Mouse (Mus musculus) embryonic facial prominence, embryonic 13.5 days (tissue): ENCODE measurements at regions not wholly inside any gene's neighbourhood (a gene's known extent, or its start where the extent isn't known, plus 50 kb on each side); places are given as distances from the start of the nearest gene placed in this dataset.
"Not testable (repeated sequence)": the region's sequence is repeated elsewhere in the genome, so short reads cannot be mapped to it uniquely, and the experiment has no call there.

ENCODE experiments used
- ATAC-seq: fragments of 200-750 bp; cut with Nextera tagmentation; 2 replicates; pipeline ENCODE4 v1.8.0; 2017; ENCODE audit warnings: low read depth; ENCODE audit not compliant: insufficient number of reproducible peaks, insufficient read depth, low FRiP score, low TSS enrichment
- H3K27ac ChIP-seq: fragments of 300-500 bp; sonication (generic); 2 replicates; pipeline ENCODE4 v1.5.1; 2015; ENCODE audit warnings: moderate library complexity, mild to moderate bottlenecking, inconsistent platforms
- H3K27me3 ChIP-seq: fragments of 300-500 bp; sonication (generic); 2 replicates; pipeline ENCODE4 v1.6.1; 2015; ENCODE audit warnings: mild to moderate bottlenecking, inconsistent platforms
- H3K36me3 ChIP-seq: fragments of 300-500 bp; sonication (generic); 2 replicates; pipeline ENCODE4 v1.6.1; 2015; ENCODE audit warnings: mild to moderate bottlenecking, inconsistent platforms
- H3K4me1 ChIP-seq: fragments of 300-500 bp; sonication (generic); 2 replicates; pipeline ENCODE4 v1.6.1; 2015; ENCODE audit warnings: inconsistent platforms
- H3K4me2 ChIP-seq: fragments of 300-500 bp; sonication (generic); 2 replicates; pipeline ENCODE4 v1.6.1; 2015; ENCODE audit warnings: moderate library complexity, mild to moderate bottlenecking, inconsistent platforms
- H3K4me3 ChIP-seq: fragments of 300-500 bp; sonication (generic); 2 replicates; pipeline ENCODE4 v1.5.1; 2015; ENCODE audit warnings: mild to moderate bottlenecking, inconsistent platforms
- H3K9ac ChIP-seq: fragments of 300-500 bp; sonication (generic); 2 replicates; pipeline ENCODE4 v1.6.1; 2015; ENCODE audit warnings: mild to moderate bottlenecking, inconsistent platforms
- H3K9me3 ChIP-seq: fragments of 300-500 bp; sonication (generic); 2 replicates; pipeline ENCODE4 v1.6.1; 2016; ENCODE audit warnings: inconsistent platforms
- WGBS: fragments of 180-500 bp; shearing (Covaris S2); methylation state at CpG from one replicate; pipeline ENCODE4 v1.1.7; 2015; ENCODE audit warnings: mixed read lengths; 5-methylcytosine and 5-hydroxymethylcytosine counted together

DNA sequence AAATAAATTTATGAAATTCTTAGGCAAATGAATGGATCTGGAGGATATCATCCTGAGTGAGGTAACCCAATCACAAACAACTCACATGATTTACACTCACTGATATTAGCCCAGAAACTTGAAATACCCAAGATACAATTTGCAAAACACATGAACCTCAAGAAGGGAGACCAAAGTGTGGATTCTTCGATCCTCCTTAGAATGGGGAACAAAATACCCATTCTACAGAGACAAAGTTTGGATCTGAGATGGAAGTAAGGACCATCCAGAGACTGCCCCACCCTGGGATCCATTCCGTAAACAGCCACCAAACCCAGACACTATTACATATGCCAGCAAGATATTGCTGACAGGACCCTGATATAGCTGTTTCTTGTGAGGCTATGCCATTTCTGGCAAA, 971.2 kb downstream of the Agbl1 start:
- not testable (repeated sequence) for H3K4me2 ChIP-seq, H3K4me3 ChIP-seq, ATAC-seq, H3K9ac ChIP-seq, H3K4me1 ChIP-seq, H3K9me3 ChIP-seq, H3K27ac ChIP-seq, H3K27me3 ChIP-seq, H3K36me3 ChIP-seq
- 89% methylated on average over 2 of the region's 2 CpGs for WGBS

DNA sequence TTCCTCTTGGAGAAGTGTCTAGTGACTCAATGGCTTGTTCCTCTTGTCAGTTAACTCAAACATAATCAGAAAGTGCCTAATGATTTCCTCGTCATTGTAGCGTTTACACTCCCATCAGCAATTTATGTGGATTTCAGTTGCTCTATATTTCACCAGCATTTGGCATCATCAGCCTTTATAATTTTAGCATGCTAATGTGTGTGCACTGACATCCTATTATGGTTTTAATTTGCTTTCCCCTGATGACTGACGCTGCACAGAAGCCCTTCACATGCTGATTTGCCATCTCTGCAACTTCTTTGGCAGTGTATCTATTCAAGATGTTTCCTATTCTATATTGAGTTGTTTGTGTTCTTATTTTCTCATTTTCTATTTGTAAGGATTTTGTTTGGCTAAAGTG, 975.9 kb downstream of the Agbl1 start:
- Histone ChIP-seq H3K27me3 (no peaks in the 10 kb centered on the region), H3K9ac (no peak overlapping the region), H3K27ac (no peak overlapping the region), H3K4me3 (no peak overlapping the region), H3K4me1 (no peaks in the 10 kb centered on the region), H3K9me3 (no peaks in the 10 kb centered on the region), H3K4me2 (no peak overlapping the region), H3K36me3 (no peaks in the 10 kb centered on the region)
- ATAC-seq: no peak
- WGBS: 68% methylated on average over 3 of the region's 3 CpGs

DNA sequence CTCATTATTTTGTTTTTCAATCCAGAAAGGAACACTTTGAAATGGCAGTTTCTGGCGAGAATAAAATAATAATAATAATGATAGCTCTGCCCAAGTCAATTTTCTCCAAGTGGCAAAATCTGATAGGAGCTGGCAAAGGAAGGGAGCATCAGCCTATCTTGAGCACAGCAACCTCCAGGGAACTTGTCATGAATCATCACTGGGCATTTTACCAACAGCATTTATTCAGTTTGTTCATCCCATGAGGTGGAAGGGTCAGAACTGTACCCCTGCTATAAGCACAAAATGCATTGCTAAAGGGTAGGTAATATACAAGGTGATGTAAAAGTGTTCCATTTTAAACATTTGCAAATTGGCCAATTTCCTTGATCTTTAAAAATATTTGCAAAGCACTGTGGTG, 1019.7 kb downstream of the Agbl1 start:
- H3K9me3 ChIP-seq: no peaks in the 10 kb centered on the region
- no peak overlapping the region for H3K4me2 ChIP-seq
- no peak overlapping the region for H3K9ac ChIP-seq
- no peak overlapping the region for H3K4me3 ChIP-seq
- 78% methylated on average over 1 of the region's 1 CpGs for WGBS
- ATAC-seq: no peak
- H3K27me3 ChIP-seq: no peaks in the 10 kb centered on the region
- H3K4me1 ChIP-seq: no peaks in the 10 kb centered on the region
- no peaks in the 10 kb centered on the region for H3K36me3 ChIP-seq
- H3K27ac ChIP-seq: no peak overlapping the region

DNA sequence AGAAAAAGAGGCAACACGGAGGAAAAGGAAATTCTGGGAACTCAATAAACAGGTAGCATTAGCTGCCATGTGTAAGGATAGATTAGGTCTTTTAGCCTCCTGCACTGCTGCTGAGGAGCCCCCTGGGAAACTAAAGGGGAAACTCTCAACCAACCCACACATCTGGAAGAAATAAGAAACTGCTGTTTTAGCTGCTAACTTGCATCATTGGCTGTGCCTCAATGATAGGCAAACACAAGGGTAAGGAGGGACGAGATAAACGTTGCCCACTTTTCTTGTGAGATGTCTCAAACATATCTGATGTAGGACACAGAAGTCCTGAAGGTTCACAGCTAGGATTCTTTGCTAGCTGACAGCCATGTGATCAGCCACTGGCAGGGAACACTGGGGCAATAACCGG, 1058.0 kb downstream of the Agbl1 start:
- 35% methylated on average over 4 of the region's 4 CpGs for WGBS
- Histone ChIP-seq H3K9me3 (no peaks in the 10 kb centered on the region), H3K4me2 (no peak overlapping the region)

DNA sequence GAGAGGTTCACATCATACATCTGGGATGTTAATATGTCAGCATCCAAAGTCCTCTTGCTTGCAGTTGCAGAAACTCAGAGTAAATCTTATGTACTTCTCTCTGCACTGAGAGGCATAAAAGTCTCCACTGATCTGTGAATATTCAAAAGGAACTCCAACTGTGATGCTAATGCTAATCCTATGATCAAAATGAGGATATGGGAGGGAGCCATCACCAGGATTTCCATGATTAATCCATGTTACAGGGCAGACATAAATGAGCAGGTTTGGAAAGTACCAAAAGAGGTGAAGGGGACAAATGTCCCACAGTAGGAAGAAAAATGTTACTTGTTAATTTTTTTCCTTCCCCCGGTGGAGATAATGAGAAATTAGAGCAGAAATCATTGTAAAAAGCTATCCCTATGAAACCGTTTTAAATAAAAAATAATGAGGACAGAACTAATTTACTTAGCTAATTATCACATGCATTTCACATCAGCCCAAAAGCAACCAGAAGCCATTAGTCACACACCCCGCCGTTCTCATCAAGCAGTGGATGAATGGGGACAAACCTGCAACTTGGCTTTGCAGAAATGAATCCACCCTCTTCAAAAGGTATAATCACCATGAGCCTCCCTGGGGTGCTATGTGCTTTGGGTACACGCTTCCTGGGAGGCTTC, 1065.4 kb downstream of the Agbl1 start:
- WGBS: 26% methylated on average over 5 of the region's 5 CpGs

More for the DNA sequence above, 1058.0 kb downstream of the Agbl1 start:
- Histone ChIP-seq H3K4me1 (no peaks in the 10 kb centered on the region), H3K9ac (no peak overlapping the region), H3K27me3 (no peaks in the 10 kb centered on the region), H3K27ac (no peak overlapping the region), H3K36me3 (no peaks in the 10 kb centered on the region), H3K4me3 (no peak overlapping the region)
- no peak for ATAC-seq

DNA sequence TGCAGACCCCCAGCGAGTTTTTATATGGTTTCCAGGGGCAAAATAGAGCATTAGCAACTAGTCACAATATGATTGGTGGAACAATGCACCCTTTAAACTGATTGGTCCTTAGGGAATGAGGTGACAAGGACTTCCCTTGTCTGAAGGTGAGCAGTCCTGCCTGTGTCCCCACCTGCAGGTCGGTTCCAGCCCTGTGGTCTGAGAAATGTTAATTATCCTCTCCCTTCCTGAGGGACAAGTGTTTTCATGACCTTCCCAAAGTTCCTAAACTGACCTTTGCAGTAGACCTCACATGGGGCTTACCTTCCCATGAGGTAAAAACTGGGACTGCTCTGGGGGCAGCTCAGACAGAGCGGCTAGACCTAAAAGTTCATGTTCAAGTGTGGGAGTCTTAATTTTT, 1073.5 kb downstream of the Agbl1 start:
- Histone ChIP-seq H3K9me3 (no peaks in the 10 kb centered on the region), H3K4me1 (0 out of 2 replicates have a peak, but pooled peaks cover 3% of the 10 kb centered on the region), H3K9ac (no peak overlapping the region), H3K4me3 (no peak overlapping the region), H3K27me3 (no peaks in the 10 kb centered on the region), H3K4me2 (no peak overlapping the region), H3K27ac (no peak overlapping the region), H3K36me3 (no peaks in the 10 kb centered on the region)
- 36% methylated on average over 3 of the region's 3 CpGs for WGBS
- ATAC-seq: no peak

More for the DNA sequence above, 1065.4 kb downstream of the Agbl1 start:
- H3K9me3 ChIP-seq: no peaks in the 10 kb centered on the region
- no peaks in the 10 kb centered on the region for H3K36me3 ChIP-seq
- H3K27me3 ChIP-seq: no peaks in the 10 kb centered on the region
- no peak for ATAC-seq
- no peak overlapping the region for H3K27ac ChIP-seq
- no peaks in the 10 kb centered on the region for H3K4me1 ChIP-seq
- no peak overlapping the region for H3K4me2 ChIP-seq
- no peak overlapping the region for H3K4me3 ChIP-seq
- H3K9ac ChIP-seq: no peak overlapping the region

DNA sequence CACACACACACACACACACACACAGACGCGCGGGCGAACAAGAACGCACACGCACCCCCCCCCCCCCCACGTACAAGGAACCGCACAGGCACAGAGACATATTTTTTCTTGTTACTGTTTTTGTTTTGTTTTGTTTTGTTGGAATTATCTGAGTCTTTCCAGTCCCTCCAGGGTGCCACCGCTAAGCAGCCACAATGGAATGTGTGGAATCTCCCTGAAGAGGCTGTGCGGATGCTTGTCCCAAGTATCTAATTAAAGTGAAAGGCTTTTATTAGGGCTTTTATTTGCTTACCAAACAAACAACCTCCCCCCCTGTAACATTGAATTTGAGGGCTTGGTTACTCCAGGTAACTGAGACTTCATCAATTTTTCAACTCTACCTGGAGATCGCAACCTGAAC, 1074.2 kb downstream of the Agbl1 start:
- no peak overlapping the region for H3K9ac ChIP-seq
- 0 out of 2 replicates have a peak, but pooled peaks cover 3% of the 10 kb centered on the region for H3K4me1 ChIP-seq
- peak overlapping the region; percentile 31 for H3K4me2 ChIP-seq
- H3K9me3 ChIP-seq: no peaks in the 10 kb centered on the region
- H3K36me3 ChIP-seq: no peaks in the 10 kb centered on the region
- H3K27ac ChIP-seq: no peak overlapping the region
- H3K27me3 ChIP-seq: no peaks in the 10 kb centered on the region
- no peak overlapping the region for H3K4me3 ChIP-seq
- no peak for ATAC-seq
- 12% methylated on average over 7 of the region's 11 CpGs for WGBS

DNA sequence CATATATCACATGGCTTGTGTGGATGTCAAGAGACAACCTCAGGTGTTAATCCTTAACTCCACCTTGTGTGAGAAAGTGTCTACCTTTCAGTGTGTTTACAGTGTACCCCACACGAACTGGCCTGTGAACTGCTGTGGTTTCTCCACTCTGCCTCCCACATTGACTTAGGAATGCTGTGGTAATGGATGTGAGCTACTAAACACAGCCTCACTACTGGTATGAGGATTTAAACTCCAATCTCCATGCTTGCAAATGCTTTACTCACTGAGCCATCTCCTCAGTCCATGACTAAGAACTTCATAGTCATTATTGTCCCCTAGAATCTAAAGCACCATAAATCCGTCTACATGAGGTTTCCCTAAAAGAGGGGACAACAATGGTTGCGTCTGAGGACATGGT, 1075.8 kb downstream of the Agbl1 start:
- Histone ChIP-seq H3K9ac (no peak overlapping the region), H3K27me3 (no peaks in the 10 kb centered on the region), H3K4me1 (0 out of 2 replicates have a peak, but pooled peaks cover 3% of the 10 kb centered on the region), H3K9me3 (no peaks in the 10 kb centered on the region), H3K4me3 (no peak overlapping the region), H3K27ac (no peak overlapping the region), H3K4me2 (no peak overlapping the region), H3K36me3 (no peaks in the 10 kb centered on the region)
- WGBS: 72% methylated on average over 3 of the region's 3 CpGs
- no peak for ATAC-seq

DNA sequence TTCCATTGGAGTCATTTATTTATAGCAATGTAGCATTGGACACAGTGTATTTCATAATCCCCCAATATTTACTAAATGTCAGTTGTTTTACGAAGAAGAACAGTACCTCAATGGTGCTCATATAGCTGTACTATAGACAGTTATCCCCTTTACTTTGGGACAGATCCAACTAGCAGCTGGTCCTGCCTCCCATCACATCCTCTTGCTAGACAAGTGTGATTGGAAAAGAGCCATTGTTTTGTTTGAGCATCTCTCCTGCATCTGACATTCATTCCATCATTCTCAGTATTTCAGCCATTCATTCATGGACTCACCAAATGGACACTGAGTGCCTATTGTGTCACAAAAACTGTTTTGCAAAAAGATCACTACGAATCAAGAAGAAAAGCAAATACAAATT, 1082.0 kb downstream of the Agbl1 start:
- WGBS: 79% methylated on average over 2 of the region's 2 CpGs
- Histone ChIP-seq H3K9me3 (no peaks in the 10 kb centered on the region), H3K9ac (no peak overlapping the region), H3K27me3 (no peaks in the 10 kb centered on the region), H3K4me2 (no peak overlapping the region), H3K4me1 (no peaks in the 10 kb centered on the region), H3K36me3 (no peaks in the 10 kb centered on the region), H3K4me3 (no peak overlapping the region), H3K27ac (no peak overlapping the region)
- ATAC-seq: no peak

DNA sequence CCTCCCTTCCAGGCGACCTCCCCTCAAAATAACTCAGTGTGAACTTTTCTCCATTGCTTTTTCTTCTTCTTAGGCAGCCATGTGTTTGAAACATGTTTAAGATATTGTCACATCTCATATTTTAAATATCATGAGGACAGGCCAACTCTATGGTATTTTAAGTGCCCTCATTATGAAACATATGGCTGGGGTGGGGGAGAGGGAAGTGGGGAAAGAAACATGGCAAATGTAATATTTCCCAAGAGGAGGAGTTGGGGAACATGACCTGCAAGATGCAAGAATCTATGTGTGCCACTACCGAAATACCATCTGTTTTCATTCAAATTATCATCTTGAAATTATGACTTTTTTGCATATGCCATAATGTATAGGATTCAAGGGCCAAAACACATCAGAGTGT, 1095.5 kb downstream of the Agbl1 start:
- Histone ChIP-seq H3K4me1 (no peaks in the 10 kb centered on the region), H3K9ac (no peak overlapping the region), H3K27ac (no peak overlapping the region), H3K27me3 (no peaks in the 10 kb centered on the region), H3K9me3 (no peaks in the 10 kb centered on the region), H3K36me3 (no peaks in the 10 kb centered on the region), H3K4me3 (no peak overlapping the region), H3K4me2 (no peak overlapping the region)
- ATAC-seq: no peak
- 40% methylated on average over 2 of the region's 2 CpGs for WGBS

DNA sequence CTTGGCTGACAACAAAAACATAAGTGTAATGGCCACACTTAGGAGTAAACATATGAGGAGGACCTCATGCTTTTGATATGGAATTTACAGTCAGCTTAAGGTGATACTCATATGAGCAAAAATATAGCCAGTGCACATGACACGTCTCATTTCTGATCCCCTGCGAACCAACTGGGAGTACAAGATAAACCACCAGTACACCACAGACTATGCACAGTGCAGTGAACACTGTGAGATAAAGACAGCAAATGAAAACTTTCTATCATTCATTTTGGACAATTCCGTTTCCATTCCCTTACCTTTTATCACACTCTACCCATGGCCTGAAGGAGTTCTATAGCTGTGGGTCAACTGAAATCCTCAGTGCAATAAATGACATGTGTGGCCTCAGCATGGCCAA, 1097.1 kb downstream of the Agbl1 start:
- no peak for ATAC-seq
- Histone ChIP-seq H3K27ac (no peak overlapping the region), H3K9ac (no peak overlapping the region), H3K27me3 (no peaks in the 10 kb centered on the region), H3K36me3 (no peaks in the 10 kb centered on the region), H3K9me3 (no peaks in the 10 kb centered on the region), H3K4me1 (no peaks in the 10 kb centered on the region), H3K4me2 (no peak overlapping the region), H3K4me3 (no peak overlapping the region)
- 91% methylated on average over 3 of the region's 3 CpGs for WGBS

DNA sequence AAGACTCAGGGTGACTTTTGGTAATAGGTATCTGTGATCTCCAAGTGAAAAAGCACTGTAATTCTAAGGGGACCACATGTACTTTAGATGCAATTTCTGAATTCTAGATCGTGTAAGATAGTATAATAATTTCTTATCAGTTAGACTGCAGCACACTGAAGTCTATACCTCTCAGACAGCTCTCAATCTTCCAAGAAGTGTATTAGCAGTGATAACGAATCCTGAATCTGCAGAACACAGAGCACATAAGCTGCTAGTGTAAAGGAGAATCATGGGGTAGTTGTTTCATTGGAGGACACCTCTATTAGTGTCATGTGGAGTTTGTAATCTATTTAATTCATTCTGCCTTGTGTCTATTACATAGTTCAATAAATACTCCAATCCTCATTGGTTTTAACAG, 1097.8 kb downstream of the Agbl1 start:
- no peaks in the 10 kb centered on the region for H3K27me3 ChIP-seq
- no peaks in the 10 kb centered on the region for H3K4me1 ChIP-seq
- H3K4me3 ChIP-seq: no peak overlapping the region
- 68% methylated on average over 2 of the region's 2 CpGs for WGBS
- no peaks in the 10 kb centered on the region for H3K9me3 ChIP-seq
- no peak for ATAC-seq
- no peak overlapping the region for H3K27ac ChIP-seq
- no peak overlapping the region for H3K4me2 ChIP-seq
- no peaks in the 10 kb centered on the region for H3K36me3 ChIP-seq
- no peak overlapping the region for H3K9ac ChIP-seq
